Mouse (Mus musculus): ENCODE results near the gene Cpt2. TPM values are rescaled to one million over a fixed set of nuclear protein-coding genes. Genes with fewer than 3 reads are reported as not detected.

Cpt2 gene
- 106 TPM in 2 replicates for polyA plus RNA-seq (2015; fragmentation: Nextera tagmentation; extraction: Ambion mirVana)

- Histone ChIP-seq H3K4me1 (replicated peaks) (peaks cover 18% of the 10 kb centered on the region), H3K4me2 (replicated peaks) (peak within 1 kb of the TSS; percentile 64), H3K36me3 (no peaks in the 10 kb centered on the region), H3K27me3 (replicated peaks) (no peaks in the 10 kb centered on the region), H3K9me3 (no peaks in the 10 kb centered on the region), H3K9ac (peak within 1 kb of the TSS; percentile 75), H3K4me3 (replicated peaks) (peak within 1 kb of the TSS; percentile 65), H3K27ac (peak within 1 kb of the TSS; percentile 82)
- under 1% methylated on average over 38 of the region's 38 CpGs for WGBS
- peak; percentile 96 for ATAC-seq
These were observed at the start of gene Cpt2 for GRCm38 (mm10) chr4:107923145-107923802. Gene Cpt2, minus strand, starts transcription at chr4:107923610.

GRCm38 (mm10) chr4:107971162-107971561, 47.8 kb upstream of the Cpt2 start:
- 0 out of 2 replicates have a peak, but pooled peaks cover 2% of the 10 kb centered on the region for H3K4me1 ChIP-seq (replicated peaks)
- H3K9ac ChIP-seq = no peak overlapping the region
- no peak for ATAC-seq
- H3K27me3 ChIP-seq (replicated peaks) = no peaks in the 10 kb centered on the region
- WGBS = 90% methylated on average over 1 of the region's 1 CpGs
- H3K4me3 ChIP-seq (replicated peaks) = no peak overlapping the region
- no peak overlapping the region for H3K27ac ChIP-seq
- H3K4me2 ChIP-seq (replicated peaks) = no peak overlapping the region
- H3K36me3 ChIP-seq = no peaks in the 10 kb centered on the region
- H3K9me3 ChIP-seq = no peaks in the 10 kb centered on the region

- Histone ChIP-seq H3K4me3 (replicated peaks) (no peak overlapping the region), H3K4me2 (replicated peaks) (no peak overlapping the region), H3K9ac (no peak overlapping the region), H3K4me1 (replicated peaks) (0 out of 2 replicates have a peak, but pooled peaks cover 2% of the 10 kb centered on the region), H3K9me3 (no peaks in the 10 kb centered on the region), H3K36me3 (no peaks in the 10 kb centered on the region), H3K27ac (no peak overlapping the region), H3K27me3 (replicated peaks) (no peaks in the 10 kb centered on the region)
- ATAC-seq = no peak
These were observed 46.4 kb upstream of the Cpt2 start for GRCm38 (mm10) chr4:107969781-107970180.

- no peak within 1 kb of the TSS for H3K4me2 ChIP-seq (replicated peaks)
- H3K27me3 ChIP-seq (replicated peaks) = no peaks in the 10 kb centered on the region
- 0 out of 2 replicates have a peak, but pooled peaks cover 2% of the 10 kb centered on the region for H3K4me1 ChIP-seq (replicated peaks)
- H3K36me3 ChIP-seq = no peaks in the 10 kb centered on the region
- H3K27ac ChIP-seq = no peak within 1 kb of the TSS
- H3K4me3 ChIP-seq (replicated peaks) = no peak within 1 kb of the TSS
- WGBS = 80% methylated on average over 16 of the region's 16 CpGs
- no peak within 1 kb of the TSS for H3K9ac ChIP-seq
- no peak for ATAC-seq
- H3K9me3 ChIP-seq = no peaks in the 10 kb centered on the region
These were observed 44.7 kb upstream of the Cpt2 start, which contains the start of gene Slc1a7 for GRCm38 (mm10) chr4:107967966-107968682. Gene Slc1a7, plus strand, starts transcription at chr4:107968332.

- Histone ChIP-seq H3K36me3 (no peaks in the 10 kb centered on the region), H3K4me1 (replicated peaks) (peaks cover 5% of the 10 kb centered on the region; the same call in 1 of the 2 replicates), H3K27me3 (replicated peaks) (no peaks in the 10 kb centered on the region), H3K4me3 (replicated peaks) (no peak overlapping the region), H3K9me3 (no peaks in the 10 kb centered on the region), H3K27ac (no peak overlapping the region), H3K4me2 (replicated peaks) (no peak overlapping the region), H3K9ac (no peak overlapping the region)
- 45% methylated on average over 5 of the region's 5 CpGs for WGBS
- no peak for ATAC-seq
These were observed 43.2 kb upstream of the Cpt2 start for GRCm38 (mm10) chr4:107966416-107967109.

- no peaks in the 10 kb centered on the region for H3K36me3 ChIP-seq
- no peaks in the 10 kb centered on the region for H3K27me3 ChIP-seq (replicated peaks)
- no peak overlapping the region for H3K4me2 ChIP-seq (replicated peaks)
- WGBS = 79% methylated on average over 2 of the region's 2 CpGs
- H3K4me3 ChIP-seq (replicated peaks) = no peak overlapping the region
- no peaks in the 10 kb centered on the region for H3K9me3 ChIP-seq
- no peak overlapping the region for H3K27ac ChIP-seq
- H3K9ac ChIP-seq = no peak overlapping the region
- no peak for ATAC-seq
- peaks cover 3% of the 10 kb centered on the region; the same call in 1 of the 2 replicates for H3K4me1 ChIP-seq (replicated peaks)
These were observed 39.4 kb upstream of the Cpt2 start for GRCm38 (mm10) chr4:107962792-107963191.

- ATAC-seq = 0 out of 2 replicates have a peak, but pooled peaks have one; percentile 39
- H3K9me3 ChIP-seq = no peaks in the 10 kb centered on the region
- no peak overlapping the region for H3K27ac ChIP-seq
- 57% methylated on average over 11 of the region's 11 CpGs for WGBS
- no peak overlapping the region for H3K9ac ChIP-seq
- no peaks in the 10 kb centered on the region for H3K36me3 ChIP-seq
- H3K4me2 ChIP-seq (replicated peaks) = no peak overlapping the region
- peaks cover 3% of the 10 kb centered on the region; the same call in 1 of the 2 replicates for H3K4me1 ChIP-seq (replicated peaks)
- no peak overlapping the region for H3K4me3 ChIP-seq (replicated peaks)
- H3K27me3 ChIP-seq (replicated peaks) = no peaks in the 10 kb centered on the region
These were observed 38.8 kb upstream of the Cpt2 start for GRCm38 (mm10) chr4:107962044-107962732.

GRCm38 (mm10) chr4:107958487-107958886, 35.1 kb upstream of the Cpt2 start:
- H3K36me3 ChIP-seq = no peaks in the 10 kb centered on the region
- no peaks in the 10 kb centered on the region for H3K9me3 ChIP-seq
- H3K4me3 ChIP-seq (replicated peaks) = no peak overlapping the region
- H3K27me3 ChIP-seq (replicated peaks) = no peaks in the 10 kb centered on the region
- H3K27ac ChIP-seq = no peak overlapping the region
- H3K4me2 ChIP-seq (replicated peaks) = no peak overlapping the region
- H3K9ac ChIP-seq = no peak overlapping the region
- WGBS = 87% methylated on average over 7 of the region's 7 CpGs
- H3K4me1 ChIP-seq (replicated peaks) = peaks cover 3% of the 10 kb centered on the region; the same call in 1 of the 2 replicates
- ATAC-seq = no peak

- Histone ChIP-seq H3K9me3 (no peaks in the 10 kb centered on the region), H3K9ac (no peak overlapping the region), H3K27me3 (replicated peaks) (no peaks in the 10 kb centered on the region), H3K27ac (no peak overlapping the region), H3K4me1 (replicated peaks) (no peaks in the 10 kb centered on the region), H3K36me3 (no peaks in the 10 kb centered on the region), H3K4me3 (replicated peaks) (no peak overlapping the region), H3K4me2 (replicated peaks) (no peak overlapping the region)
- WGBS = 75% methylated on average over 5 of the region's 5 CpGs
- no peak for ATAC-seq
These were observed 32.3 kb upstream of the Cpt2 start for GRCm38 (mm10) chr4:107955691-107956090.

GRCm38 (mm10) chr4:107952845-107953244, 29.4 kb upstream of the Cpt2 start:
- Histone ChIP-seq H3K9ac (no peak overlapping the region), H3K9me3 (no peaks in the 10 kb centered on the region), H3K4me1 (replicated peaks) (no peaks in the 10 kb centered on the region), H3K27me3 (replicated peaks) (no peaks in the 10 kb centered on the region), H3K4me3 (replicated peaks) (no peak overlapping the region), H3K36me3 (no peaks in the 10 kb centered on the region), H3K27ac (no peak overlapping the region), H3K4me2 (replicated peaks) (no peak overlapping the region)
- ATAC-seq = no peak

GRCm38 (mm10) chr4:107949918-107950317, 26.5 kb upstream of the Cpt2 start:
- ATAC-seq = no peak
- Histone ChIP-seq H3K4me2 (replicated peaks) (no peak overlapping the region), H3K9ac (no peak overlapping the region), H3K36me3 (no peaks in the 10 kb centered on the region), H3K27ac (no peak overlapping the region), H3K4me3 (replicated peaks) (no peak overlapping the region), H3K27me3 (replicated peaks) (no peaks in the 10 kb centered on the region), H3K4me1 (replicated peaks) (no peaks in the 10 kb centered on the region), H3K9me3 (no peaks in the 10 kb centered on the region)
- WGBS = 64% methylated on average over 4 of the region's 4 CpGs

GRCm38 (mm10) chr4:107944141-107944540, 20.7 kb upstream of the Cpt2 start:
- no peak for ATAC-seq
- WGBS = 85% methylated on average over 2 of the region's 2 CpGs
- no peak overlapping the region for H3K4me2 ChIP-seq (replicated peaks)

More at GRCm38 (mm10) chr4:107944141-107944540, 20.7 kb upstream of the Cpt2 start:
- Histone ChIP-seq H3K4me1 (replicated peaks) (no peaks in the 10 kb centered on the region), H3K36me3 (no peaks in the 10 kb centered on the region), H3K4me3 (replicated peaks) (no peak overlapping the region), H3K9me3 (no peaks in the 10 kb centered on the region), H3K27ac (no peak overlapping the region), H3K9ac (no peak overlapping the region), H3K27me3 (replicated peaks) (no peaks in the 10 kb centered on the region)

Data from intestine, embryonic 15.5 days (tissue).